Mouse (Mus musculus) frontal cortex, postnatal 36 days (tissue): ENCODE data around the gene Tmprss9.

ENCODE experiments used
- DNase-seq, 2 experiments: peaks; one replicate each; pipeline ENCODE4 v3.0.0; 2022; ENCODE audit warnings: low spot score in 2 of 2

Tmprss9 gene

GRCm38 (mm10) chr10:80843087-80843930, 28.3 kb upstream of the Tmprss9 start:
- no peak for DNase-seq

DNA sequence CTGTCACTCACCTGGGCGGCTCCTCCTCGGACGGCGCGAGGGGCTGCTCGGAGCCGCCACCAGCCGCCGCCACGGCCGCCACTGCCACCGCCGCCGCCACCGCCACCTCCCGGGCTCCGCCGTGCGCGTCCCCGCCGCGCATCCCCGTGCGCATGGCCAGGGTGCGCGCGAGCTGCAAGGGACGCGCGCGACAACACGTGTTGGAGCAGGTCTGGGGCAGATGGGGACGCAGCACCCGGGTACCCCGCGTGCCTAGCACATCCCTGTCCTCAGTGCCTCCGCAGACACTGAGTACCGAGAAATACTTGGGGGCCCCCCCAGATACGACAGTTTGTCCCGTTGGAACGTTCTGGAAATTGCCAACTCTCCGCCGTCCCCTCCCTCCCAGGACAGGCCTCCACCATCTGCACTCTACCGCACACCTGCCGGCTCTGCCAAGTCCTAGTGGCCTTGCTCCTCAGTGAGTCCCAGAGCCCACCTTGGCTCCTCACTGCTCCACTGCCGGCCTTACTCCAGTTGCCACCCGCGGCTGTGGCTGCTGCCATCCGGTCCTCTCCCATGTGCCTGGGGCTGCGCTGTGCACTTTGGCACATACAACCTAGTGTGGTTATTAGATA, 27.6 kb upstream of the Tmprss9 start, which contains the start of gene Lingo3:
Gene Lingo3 (minus strand): TSS at position 109 of the 617 bp plus-strand sequence.
- DNase-seq, result peak; percentile 54 to 57

GRCm38 (mm10) chr10:80845055-80845693, 26.5 kb upstream of the Tmprss9 start:
- DNase-seq, result no peak

DNA sequence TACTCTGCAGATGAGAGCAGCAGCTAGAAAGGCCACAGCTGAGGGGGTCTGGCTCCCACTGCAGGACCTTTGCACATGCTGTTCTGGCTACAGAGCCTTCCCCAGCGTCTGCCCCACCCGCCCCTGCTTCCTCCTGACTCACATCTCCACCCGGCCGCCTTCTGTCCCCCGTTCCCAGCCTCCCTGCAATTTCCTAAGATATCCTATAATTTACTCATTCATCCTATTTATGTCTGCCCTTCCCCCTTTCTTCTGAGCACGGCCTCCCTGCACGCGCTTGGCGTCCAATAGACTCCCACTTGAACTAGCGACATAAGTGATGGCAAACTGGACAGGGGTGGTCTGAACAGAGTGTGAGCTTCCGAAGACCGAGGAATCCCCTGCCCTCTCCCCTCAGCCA, 25.9 kb upstream of the Tmprss9 start:
- peak; percentile 44 to 54 for DNase-seq

GRCm38 (mm10) chr10:80848571-80848970, 23.1 kb upstream of the Tmprss9 start:
- no peak for DNase-seq

- peak; percentile 96 to 98 for DNase-seq
Observed at GRCm38 (mm10) chr10:80854913-80855748, 16.5 kb upstream of the Tmprss9 start, which contains the start of the genes Lsm7 and Sppl2b. Gene Lsm7, minus strand, starts transcription at chr10:80855209. Gene Sppl2b, plus strand, starts transcription at chr10:80855275.

DNA sequence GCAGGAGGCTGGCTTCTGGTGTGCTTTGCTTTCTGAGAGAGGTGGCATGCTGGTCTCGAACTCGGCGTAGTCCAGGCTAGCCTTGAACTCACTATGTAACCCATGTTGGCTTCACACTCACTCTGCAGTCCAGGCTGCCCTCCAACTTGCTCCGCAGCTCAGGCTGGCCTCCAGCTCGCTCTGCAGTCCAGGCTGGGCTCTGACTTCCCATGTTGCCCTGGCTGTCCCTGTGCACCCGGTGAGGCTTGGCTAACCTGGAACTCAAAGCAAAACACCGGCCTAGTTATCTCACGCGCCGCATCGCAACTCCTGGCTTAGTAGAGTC, 15.9 kb upstream of the Tmprss9 start:
- DNase-seq, result no peak

GRCm38 (mm10) chr10:80856267-80856666, 15.4 kb upstream of the Tmprss9 start:
- no peak for DNase-seq

DNA sequence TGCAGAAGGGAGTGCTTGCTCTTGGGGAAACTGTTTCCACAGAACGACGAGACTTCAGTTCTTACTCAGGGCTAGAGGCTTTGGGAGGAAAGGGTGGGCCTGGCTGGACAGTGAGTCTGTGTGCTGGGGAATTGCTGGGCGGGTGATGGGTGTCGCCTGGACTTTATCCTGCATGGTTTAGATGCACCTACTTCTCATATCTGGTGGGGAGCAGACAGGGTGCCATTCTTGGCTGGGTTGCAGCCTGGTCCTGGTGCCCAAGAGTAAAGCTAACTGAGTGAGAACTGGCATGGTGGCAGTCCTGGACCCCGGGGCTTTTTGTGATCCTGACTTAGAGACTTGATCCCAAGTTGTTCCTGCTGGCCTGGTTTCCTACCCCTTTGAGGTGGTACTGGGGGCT, 14.7 kb upstream of the Tmprss9 start:
- no peak for DNase-seq

GRCm38 (mm10) chr10:80857386-80857785, 14.3 kb upstream of the Tmprss9 start:
- DNase-seq, result no peak

- no peak for DNase-seq
Observed at GRCm38 (mm10) chr10:80857848-80858247, 13.8 kb upstream of the Tmprss9 start.

DNA sequence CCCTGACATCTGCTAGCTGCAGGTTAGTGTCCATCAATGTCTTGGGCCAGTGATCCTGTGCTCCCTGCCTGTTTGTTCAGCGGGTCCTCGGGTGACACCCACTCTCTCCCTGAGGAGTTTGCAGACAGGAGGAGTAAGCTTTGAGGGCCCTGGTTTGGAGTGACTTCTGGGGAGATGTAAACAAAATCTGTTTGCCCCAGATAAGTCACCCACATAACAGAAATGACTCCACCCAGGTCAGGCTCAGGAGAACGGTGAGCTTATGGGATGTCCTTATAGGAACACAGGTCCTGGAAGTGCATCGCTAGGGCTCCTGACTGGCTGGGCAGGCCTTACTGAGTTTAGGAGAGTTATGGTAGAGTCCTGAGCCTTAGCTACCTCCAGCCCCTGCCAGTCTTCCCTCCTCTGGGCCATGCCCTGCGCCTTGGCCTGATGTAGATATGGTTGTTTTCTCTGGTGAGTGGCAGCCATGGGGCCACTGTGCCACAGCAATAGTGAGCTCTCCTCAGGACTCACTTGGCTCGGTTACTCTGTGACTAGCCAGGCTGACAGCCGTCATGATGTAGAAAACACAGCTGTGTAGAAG, 13.2 kb upstream of the Tmprss9 start:
- DNase-seq, result no peak

DNA sequence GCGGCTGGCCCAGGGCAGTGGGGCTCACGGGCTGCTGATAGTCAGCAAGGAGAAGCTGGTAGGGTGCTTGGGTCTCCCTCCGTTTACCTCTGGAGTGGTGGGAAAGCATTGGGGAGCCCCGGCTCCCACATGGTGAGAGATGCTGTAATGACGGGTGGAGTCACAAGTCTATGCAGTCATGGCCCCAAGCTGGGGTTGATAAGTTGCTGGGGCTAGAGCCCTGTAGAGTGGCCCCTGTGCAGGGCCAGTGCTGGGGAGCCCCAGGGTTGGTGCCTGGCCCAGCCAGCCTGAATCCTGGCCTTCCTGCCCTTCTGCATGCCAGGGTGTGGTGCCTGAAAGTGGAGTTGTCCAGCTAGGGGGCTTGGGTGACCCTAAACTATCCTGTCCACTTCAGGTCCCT, 9.3 kb upstream of the Tmprss9 start:
- no peak for DNase-seq

GRCm38 (mm10) chr10:80864446-80864845, 7.2 kb upstream of the Tmprss9 start:
- no peak for DNase-seq

DNA sequence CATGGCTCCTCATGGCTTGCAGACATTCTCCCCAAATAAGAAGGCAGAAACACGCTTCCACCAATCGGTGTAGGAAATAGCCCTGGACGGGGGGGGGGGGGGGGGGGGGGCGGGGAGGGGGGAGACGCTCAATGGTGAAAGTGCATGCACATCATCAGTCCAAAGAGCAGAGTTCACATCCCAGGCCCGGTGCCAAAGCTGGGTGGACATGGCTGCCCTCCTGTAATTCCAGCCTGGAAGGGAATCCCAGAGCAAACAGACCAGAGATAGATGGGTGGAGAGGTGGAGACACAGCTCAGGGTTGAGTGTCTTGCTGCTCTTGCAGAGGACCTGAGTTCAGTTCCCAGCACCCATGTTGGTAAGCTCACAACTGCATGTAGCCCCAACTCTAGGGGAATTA, 655 bp upstream of the Tmprss9 start:
- no peak for DNase-seq

- DNase-seq, result no peak
Observed at GRCm38 (mm10) chr10:80874035-80874434, 2.4 kb downstream of the Tmprss9 start.

- peak; percentile 47 to 67 for DNase-seq
Observed at GRCm38 (mm10) chr10:80876028-80876427, 4.4 kb downstream of the Tmprss9 start.

- DNase-seq, result no peak
Observed at GRCm38 (mm10) chr10:80876594-80876993, 4.9 kb downstream of the Tmprss9 start.

GRCm38 (mm10) chr10:80880131-80880641, 8.5 kb downstream of the Tmprss9 start:
- peak in 1 of 2 experiments; percentile 57 for DNase-seq

GRCm38 (mm10) chr10:80880901-80881300, 9.3 kb downstream of the Tmprss9 start:
- no peak for DNase-seq

DNA sequence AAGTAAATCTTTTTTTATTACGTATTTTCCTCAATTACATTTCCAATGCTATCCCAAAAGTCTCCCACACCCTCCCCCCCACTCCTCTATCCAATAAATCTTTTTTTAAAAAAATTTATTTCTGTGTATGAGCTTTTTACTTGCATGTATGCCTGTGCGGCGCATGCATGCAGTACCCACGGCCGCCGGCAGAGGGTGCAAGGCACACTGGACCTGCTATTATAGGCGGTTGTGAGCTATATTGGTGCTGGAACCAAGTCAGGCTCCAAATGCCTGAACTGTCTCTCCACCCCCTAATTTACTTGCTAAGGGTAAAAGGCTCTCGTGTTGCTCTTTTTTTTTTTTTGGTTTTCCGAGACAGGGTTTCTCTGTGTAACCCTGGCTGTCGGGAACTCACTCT, 9.7 kb downstream of the Tmprss9 start:
- peak in 1 of 2 experiments; percentile 64 for DNase-seq
